Mouse (Mus musculus) mouse embryonic stem cell (cell line): ENCODE data around the gene Plxna4.

Experiments
- in situ Hi-C, 2 experiments: fragments of 300-500 bp; cut with MboI; formaldehyde crosslinking; loops; 1 replicate in 1 of 2; 3 replicates in 1 of 2; pipeline ENCODE4 v1.14.3; 2019 to 2020; ENCODE audit warnings: low sequenced_read_pairs in 2 of 2, low pct_unique_long_range_greater_than_20kb in 1 of 2, mixed read lengths in 1 of 2; ENCODE audit not compliant: unreplicated experiment in 1 of 2

The Plxna4 gene

DNA sequence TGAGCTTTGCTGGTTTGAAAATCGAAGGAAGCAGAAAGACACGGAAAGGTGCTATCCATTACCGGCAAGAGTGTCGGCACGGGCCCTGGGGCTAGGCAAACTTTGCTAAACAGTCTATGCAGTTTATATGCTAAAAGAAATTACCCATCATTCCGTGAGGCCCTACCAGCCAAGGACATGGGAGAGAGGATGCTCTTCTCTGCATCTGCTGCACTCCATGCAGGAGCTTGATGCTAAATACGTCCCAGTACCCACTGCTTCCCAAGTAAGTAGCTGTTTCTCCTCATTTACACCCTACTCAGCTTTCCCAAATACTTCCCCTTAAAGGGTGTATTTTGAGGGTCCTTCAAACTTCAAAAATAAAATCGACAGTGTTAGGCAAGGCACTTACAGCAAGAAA lies 203.6 kb downstream of the Plxna4 start:
- in situ Hi-C loops = no loop called here

DNA sequence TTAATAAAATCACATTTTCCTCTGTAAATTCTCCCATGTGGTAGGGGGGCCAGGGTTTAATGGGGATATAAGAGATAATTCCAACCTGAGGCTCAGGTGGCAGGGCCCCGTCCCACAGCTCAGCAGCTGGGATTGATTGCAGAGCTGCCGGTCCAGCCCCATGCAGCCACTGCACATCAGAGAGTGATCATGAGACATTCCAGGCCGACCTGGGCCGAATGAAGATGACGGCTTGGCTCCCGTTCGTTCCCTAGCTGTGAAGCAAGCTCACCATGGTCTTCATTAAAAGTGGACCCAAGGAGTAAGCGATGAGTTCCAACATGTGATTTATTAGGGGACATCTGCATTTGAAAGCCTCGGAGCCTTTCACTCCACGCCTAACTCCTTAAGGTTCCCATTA lies 206.5 kb downstream of the Plxna4 start:
- in situ Hi-C loops = no loop called here

DNA sequence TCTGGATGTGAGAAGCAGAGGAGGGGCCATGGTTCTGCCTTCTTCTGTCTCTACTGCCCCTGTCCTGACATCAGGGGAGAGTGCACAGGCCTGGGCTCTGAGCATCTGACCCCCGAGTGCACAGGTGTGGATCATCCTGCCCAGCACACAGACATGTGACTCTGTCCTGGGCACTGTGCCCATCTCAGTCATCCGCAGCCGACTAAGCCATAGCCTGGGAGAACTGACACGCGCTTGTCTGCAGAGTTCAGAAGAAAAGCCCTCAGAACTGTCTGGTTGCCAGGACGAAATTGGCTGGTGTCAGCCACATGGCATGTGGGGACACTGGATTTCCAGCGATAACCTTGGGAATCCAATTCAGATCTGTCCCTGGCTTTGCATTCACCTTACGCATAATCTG lies 210.8 kb downstream of the Plxna4 start:
- in situ Hi-C loops = no loop called here

DNA sequence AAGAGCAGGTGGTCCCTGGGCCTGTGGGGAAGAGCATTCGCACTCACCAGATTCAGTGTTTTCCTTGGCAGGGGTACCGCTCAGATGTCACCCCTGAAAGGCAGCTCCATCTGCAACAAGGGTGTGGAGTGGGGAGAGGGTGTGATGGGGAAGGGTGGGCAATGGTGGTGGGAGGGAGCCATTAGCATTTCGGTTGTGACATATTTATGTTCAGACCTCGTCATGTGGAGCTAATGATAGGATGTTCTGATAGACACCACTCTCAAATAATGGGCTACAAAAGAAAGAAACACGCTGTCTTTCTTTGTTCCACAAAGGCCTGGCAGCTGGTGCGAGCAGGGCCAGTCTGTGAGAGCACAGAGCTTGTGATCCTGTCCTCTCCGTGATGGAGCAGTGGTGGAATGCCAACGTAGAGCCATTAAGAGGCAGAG lies 214.0 kb downstream of the Plxna4 start:
- in situ Hi-C loops = no loop called here

DNA sequence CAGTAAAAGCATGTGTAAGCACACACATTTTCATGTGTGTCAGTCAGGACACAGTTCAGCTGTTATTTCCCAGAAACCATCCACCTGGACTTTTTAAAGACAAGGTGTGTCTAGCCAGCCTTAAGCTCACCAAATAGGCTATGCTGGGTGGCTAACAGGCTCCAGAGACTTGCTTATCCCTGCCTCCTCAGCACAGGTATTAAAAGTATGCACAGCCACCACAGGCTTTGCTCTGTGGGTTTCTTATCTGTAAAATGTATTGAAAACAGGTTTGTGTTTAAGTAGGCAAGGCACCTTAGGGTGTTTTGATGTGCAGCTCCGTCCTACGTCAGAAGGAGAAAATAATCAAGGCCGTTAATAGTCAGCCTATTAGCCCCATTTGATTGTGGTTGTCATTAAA lies 218.9 kb downstream of the Plxna4 start:
- in situ Hi-C loops = no loop called here

DNA sequence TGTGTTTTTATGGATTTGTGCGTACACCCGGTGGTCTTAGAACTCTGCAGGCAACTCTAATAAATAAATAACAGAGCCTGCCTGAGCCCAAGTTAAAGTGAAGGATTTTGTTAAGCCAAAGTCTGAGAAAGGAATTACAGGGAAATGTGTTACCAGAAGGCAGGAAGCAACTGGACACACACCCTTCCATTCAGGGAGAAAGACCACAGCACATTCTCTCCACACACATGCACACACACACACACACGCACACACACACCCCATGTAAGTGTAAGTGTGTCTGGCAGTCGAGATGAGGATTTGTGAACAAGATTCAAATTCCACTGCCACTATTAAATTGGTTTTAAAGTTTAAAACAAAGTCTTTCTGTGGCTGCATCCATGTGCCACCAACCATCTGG lies 219.6 kb downstream of the Plxna4 start:
- in situ Hi-C loops = no loop called here

DNA sequence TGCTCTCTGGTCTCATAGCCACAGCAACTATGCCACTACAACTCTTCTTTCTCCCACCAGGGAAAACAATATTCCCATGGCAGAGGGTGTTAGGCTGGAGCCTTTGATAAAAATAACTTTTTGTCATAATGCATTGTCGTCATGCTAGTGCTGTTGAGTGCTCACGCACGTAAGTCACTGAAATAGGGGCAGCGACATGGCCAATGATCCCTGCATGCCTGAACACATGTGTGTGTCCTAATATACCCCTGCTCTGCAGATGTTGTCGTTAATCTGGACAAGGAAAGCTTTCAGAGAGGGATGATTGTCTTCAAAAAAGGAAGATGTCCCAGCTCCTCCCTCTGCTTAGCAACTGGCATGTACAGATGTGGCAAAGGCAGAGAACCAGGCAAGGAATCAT lies 223.1 kb downstream of the Plxna4 start:
- in situ Hi-C loops = no loop called here

DNA sequence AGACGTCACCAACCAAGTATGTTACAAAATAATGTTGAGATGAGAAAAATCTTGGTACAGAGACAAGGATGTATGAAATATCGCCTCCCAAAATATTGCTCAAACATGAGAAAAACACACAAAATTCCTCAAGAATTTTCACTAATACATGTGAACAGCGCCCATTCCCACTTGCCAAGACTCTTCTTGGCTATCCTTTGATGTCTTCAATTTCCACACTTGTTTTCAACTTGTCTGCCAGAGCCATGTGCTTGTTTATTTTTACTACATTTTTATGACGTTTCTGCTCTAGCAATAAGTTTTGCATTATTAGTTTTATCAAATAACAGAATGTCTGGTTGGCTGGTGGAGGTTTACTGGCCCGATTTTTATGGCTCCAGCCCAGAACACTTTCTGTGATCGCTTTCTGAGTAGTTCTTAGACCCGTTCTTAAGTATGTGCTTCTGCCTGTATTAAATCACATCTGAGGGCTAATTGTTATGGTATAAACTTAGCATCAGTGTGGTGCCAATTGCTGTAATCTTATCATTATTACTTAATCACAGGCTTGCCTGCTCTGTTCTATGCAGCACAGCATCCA lies 224.4 kb downstream of the Plxna4 start:
- in situ Hi-C loops = no loop called here

DNA sequence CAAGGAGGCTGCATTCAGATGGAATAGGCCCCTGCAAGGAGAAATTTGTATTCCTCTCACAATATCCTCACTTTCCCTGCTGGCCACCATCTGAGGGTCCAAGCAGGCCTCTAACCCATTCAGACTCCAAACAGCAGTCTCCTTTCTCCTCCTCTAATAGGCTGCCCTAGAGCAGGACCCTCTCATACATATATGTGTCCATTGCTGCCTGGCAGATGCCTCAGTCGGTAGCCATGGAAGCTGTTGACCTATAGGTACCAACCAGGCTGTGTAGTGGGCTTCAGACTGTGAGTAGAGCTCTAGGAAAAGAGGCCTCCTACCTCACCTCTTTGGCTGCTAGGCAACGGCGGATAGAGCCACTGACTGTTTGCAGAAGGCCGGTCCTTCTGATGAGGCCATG lies 225.6 kb downstream of the Plxna4 start:
- in situ Hi-C loops = no loop called here

DNA sequence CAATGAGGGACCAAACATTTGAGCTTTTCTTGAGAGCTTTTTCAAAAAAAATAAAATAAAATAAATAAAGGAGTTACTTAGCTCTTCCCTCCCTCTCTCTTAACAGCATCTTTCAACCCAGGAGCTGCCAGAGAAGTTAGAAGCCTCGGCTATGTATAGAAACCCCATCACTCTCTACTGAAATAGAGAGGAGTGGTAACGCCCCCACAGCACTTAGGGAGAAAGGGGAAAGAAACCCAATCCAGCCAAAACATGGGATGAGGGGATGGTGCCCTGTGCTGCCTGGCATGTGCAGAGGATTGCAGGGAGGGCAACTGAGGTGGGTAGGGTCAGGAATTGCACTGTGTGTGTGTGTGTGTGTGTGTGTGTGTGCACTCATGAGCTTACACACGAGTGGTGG lies 228.3 kb downstream of the Plxna4 start:
- in situ Hi-C loops = no loop called here

DNA sequence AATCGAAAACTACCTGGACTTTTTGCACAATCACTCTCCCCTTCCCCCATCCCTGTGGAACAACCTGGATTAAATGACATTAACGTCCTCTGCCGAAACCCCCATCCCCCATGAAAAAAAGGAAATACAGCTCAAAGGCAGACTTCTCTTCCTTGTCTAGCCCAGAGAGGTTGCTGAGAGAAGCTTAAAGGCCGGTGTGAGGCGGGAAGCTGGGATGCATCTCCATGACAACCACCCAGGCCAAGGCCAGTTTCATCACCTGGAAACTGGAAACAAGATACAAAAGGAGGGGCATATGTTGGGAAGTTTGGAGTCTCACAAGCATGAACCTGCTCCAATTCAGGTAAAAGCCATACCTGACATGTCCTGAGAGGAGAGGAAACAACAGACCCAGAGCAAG lies 230.5 kb downstream of the Plxna4 start:
- in situ Hi-C loops = no loop called here

DNA sequence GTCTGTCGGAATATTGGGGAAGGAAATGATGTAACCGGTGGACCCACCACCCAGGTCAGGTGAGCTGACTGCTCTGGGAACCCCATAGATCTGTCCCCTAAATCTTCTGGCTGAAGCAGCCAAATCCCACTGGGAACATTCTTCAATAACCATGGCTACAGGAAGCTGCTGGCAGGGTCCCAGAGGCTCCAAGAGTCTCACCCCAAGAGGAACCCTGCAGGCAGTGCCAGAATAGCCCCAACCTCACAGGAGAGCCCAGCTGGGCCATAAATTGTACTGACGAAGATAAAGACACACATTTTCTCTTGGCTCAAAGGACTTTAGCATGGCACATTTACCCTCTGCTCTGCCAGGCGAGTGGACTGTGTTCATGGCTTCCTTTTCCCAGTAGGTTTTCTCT lies 232.4 kb downstream of the Plxna4 start:
- in situ Hi-C loops = no loop called here

DNA sequence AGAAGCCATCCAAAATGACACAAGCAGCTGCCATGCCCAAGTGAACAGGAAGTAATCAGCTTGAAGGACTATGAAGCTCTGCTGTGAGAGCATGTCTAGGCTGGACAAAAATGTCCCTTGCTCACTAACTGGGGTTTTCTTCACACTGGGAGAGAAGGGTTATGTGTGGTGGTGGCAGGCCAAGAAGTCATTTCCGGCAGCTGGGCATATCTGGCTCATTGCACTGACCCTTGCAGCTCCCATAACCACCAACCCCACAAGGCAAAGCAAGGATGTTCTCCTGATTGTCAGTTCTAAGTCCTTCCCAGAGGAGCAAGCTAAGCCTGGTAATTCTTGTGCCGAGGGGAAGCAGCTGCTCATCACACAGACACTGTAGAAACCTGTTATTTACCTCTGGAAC lies 239.0 kb downstream of the Plxna4 start:
- in situ Hi-C loops = no loop called here

DNA sequence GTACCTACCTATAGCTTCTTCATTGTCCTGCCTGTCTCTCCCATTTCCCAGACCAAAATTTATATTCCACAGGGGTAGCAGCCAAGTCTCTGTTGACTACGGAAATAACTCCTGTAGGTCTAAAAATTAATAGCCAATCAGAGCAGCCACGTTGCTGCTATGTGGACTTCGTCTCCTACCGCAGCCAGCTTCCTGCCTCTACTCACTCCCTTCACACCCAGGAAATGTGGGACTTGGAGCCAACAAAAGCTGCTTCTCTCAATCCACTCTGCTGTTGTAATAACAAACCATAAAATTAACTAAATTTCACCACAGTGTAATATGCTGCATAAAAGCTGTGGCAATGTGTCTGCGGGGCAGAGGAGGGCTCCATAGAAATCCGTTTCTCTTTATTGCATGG lies 239.9 kb downstream of the Plxna4 start:
- in situ Hi-C loops = no loop called here

DNA sequence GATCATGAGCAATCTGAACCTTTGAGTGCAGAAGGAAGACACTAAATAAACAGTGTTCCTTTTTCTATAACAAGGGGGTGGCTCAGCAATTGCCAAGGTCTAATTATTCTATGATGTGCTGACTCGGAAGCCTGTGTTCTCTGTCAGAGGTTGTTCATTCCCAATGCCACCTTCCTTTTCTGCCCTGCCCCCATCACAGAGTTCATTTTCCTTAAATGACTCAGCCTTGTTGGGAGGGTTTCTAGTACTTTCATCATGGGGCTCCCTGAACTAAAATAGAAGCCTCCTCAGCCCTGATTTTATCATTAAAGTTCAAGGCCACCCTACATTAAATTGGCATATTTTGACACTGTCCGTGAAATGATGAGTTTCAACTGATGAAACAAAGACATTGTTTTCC lies 242.0 kb downstream of the Plxna4 start:
- in situ Hi-C loops = no loop called here

DNA sequence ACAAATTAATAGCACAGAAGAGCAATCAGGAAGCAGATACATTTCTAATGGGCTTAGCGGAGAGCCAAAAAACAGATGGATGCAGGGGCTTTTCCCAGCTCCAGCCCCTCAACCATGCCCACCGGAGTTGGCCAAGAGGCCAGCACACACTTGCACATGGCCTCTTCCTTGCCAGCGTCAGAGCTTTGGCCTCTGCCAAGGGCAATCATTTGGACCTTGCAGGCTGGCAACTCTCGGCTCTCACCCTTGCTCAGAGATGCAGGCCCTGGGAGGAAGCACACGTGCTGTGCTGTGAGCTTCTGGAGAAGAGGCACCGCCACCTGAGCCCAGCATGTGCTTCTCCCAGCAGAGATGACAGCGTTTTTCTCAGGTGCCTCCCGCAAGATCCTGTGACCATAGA lies 245.3 kb downstream of the Plxna4 start:
- in situ Hi-C loops = no loop called here

DNA sequence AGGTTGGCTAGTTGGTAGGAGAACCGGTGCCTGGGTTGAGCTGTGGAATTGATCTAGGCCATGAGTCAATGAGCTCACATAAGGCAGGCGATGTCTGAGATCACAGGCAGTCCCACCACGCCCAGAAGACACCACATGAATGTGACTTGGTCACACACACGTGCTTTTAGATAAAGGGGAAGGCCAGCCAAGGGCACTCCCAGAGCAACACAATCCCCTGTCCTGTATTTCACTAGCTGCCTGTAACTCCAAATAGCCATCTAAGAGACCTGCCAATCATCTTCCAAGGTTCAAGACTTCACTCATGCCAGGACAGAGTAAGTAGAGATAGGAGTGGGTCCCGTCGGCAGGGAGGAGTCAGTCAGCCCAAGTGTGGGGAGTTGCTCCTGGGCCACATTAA lies 245.7 kb downstream of the Plxna4 start:
- in situ Hi-C loops = no loop called here

DNA sequence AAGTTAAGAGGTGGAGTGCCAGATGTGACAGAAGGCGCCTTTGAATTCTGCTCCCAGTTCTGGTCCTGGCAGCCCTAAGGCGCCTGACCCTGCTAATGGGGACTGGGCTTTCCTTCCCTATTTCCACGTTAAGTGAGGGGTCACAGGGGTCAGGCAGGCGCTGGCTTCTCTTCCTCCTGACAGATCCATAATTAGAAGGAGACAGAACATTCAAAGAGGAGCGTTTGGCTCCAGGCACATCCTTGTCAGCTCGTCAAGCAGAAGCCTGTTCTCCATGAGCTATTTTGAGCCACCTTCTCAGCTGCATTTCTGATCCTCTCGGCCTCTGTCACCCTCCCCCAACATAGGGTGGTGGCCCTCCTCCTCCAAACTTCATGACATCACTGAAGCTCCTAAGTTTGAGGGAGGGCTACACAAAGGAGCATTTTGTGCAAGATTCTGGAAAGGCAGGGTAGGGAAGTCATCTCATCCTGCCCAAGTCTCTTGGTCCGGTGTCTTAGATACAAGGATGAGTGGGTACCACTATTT lies 249.5 kb downstream of the Plxna4 start:
- in situ Hi-C loops = no loop called here

DNA sequence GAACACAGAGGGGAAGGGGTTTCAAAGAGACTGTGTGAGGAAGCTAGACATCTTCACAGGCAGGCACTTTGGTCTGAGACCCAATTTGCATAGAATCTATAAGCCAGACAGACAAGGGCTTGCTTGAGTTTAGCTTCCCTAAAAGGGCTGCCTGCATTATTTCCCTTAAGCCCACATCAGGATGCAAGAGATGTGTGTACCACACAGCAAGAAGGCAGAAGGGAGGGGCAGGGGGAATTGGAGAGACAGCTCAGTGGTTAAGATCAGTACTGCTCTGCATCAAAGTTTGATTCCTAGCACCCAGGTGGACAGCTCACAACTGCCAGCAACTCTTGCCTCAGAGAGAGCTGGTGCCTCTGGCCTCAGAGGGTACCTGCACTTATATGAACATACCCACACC lies 256.7 kb downstream of the Plxna4 start:
- in situ Hi-C loops = no loop called here

DNA sequence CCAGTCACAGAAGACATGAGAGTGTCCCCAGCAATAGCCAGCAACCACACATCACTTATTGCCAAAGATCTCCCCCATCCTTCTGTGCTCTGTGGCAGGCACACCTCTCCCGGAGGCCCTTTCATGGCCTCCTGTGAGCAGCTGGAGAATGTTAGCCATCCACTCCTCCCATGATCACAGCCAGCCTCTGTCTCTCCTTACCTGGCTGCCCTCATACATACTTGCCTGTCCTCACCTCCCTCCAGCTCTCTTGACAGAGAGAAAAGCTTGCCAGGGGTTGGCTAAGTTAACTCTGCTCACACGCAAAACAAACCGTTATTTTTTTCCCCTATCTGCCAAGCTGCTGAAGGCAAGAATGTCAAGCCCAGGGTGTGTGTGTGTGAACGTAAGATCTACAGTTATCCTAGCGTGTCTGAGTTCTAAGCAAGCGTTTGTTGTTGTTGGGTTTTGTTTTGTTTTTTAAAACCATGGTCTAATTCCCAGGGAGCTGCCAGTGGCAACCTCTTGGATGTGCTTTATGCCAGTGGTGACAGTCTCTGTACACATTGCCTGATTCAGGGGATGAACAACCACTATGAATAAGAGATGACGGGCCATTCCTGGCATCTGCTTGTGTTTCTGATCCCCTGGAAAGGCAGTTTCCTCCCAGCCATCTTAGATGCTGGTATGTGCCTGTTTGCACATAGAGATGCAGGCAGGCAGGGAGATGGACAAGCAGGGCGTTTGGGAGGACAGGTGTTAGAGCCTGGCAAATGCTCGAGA lies 257.8 kb downstream of the Plxna4 start:
- in situ Hi-C loops = no loop called here
